Mouse (Mus musculus): Measurements from ENCODE around the gene Macc1. TPM values are rescaled to one million over a fixed set of nuclear protein-coding genes. Genes with fewer than 3 reads are reported as not detected.

The Macc1 gene
- polyA plus RNA-seq, 1 experiment from 2014 or later, result 0.77 TPM

DNA sequence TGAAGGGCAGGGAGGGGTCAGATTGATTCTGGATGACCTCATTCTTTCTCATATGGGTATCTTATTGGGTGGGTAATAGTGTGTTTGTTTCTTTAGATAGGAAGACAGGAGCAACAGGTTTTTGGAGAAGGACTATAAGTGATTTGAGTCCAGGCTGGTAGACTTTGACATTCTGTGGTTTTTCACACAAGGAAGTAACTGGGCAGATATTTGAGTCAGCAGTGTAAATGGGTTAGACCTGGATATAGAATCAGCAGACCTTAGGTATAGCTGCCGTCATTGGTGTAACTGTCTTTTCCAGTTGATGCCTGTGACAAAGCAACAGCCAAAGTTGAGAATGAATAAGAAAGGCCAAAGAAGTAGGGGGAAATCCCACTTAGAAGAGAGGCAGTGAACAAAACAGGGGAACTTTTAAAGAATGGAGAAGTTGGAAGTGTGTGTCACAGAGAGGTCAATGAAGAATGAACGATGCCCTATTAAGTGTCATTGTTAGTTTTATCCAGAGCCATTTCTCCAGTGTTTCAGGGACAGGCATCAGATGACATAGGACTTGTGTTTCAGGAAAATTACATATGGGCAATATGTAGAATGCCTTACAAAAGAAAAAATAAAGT, 84.1 kb downstream of the Macc1 start:
- WGBS, result 89% methylated on average over 2 of the region's 2 CpGs
- Histone ChIP-seq H3K9me3 (no peaks in the 10 kb centered on the region), H3K4me1 (no peaks in the 10 kb centered on the region), H3K27ac (replicated peaks) (no peak overlapping the region), H3K4me3 (no peak overlapping the region), H3K27me3 (replicated peaks; ENCODE audit: low read depth, poor library complexity, severe bottlenecking) (no peaks in the 10 kb centered on the region), H3K36me3 (replicated peaks) (no peaks in the 10 kb centered on the region)
- DNase-seq (ENCODE audit: low spot score), result no peak

DNA sequence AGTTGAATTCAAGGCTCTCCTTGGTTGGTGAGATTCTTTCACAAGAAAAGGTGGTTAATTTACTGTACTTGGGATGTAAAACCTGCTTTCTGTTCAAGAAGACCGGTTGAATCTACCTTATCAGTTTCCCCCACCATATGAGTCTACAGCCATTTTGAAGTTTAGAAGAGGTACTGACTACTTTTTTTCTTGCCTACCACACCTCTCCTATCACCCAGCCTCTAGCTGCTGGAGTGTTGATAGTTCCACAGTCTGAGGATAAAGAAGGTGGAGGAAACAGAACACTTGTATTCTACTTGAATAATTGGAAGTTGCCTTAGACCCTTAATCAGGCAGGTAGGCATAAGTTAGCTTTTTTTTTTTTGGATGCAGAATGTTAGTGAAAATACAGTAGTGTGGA, 88.2 kb downstream of the Macc1 start:
- DNase-seq (ENCODE audit: low spot score), result no peak
- Histone ChIP-seq H3K36me3 (replicated peaks) (no peaks in the 10 kb centered on the region), H3K27ac (replicated peaks) (no peak overlapping the region), H3K9me3 (no peaks in the 10 kb centered on the region), H3K4me1 (no peaks in the 10 kb centered on the region), H3K4me3 (no peak overlapping the region), H3K27me3 (replicated peaks; ENCODE audit: low read depth, poor library complexity, severe bottlenecking) (no peaks in the 10 kb centered on the region)
- 96% methylated on average over 1 of the region's 1 CpGs for WGBS

DNA sequence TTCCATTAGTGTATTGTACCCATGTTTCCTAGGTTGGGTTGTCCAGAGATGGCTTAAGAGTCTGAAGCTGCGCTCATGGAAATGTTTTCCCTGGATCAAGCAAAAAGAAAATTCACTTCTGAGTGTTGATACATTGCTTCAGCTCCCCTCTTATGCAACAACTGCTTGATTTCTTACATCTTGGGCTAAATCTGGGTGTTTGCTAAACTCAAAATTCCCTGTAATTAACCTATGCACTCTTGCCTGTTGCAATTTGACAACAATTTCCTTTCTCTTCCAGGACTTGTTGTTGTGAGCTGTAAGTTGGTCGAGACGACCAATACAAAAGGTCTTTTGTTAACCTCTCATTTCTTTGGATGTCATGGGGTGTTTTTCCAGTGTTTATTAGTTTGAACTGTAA, 88.7 kb downstream of the Macc1 start:
- Histone ChIP-seq H3K36me3 (replicated peaks) (no peaks in the 10 kb centered on the region), H3K27me3 (replicated peaks; ENCODE audit: low read depth, poor library complexity, severe bottlenecking) (no peaks in the 10 kb centered on the region), H3K4me1 (no peaks in the 10 kb centered on the region), H3K9me3 (no peaks in the 10 kb centered on the region), H3K4me3 (no peak overlapping the region), H3K27ac (replicated peaks) (no peak overlapping the region)
- DNase-seq (ENCODE audit: low spot score), result no peak
- 43% methylated on average over 3 of the region's 3 CpGs for WGBS

- H3K36me3 ChIP-seq (replicated peaks), result no peaks in the 10 kb centered on the region
- 89% methylated on average over 1 of the region's 1 CpGs for WGBS
- no peak overlapping the region for H3K4me3 ChIP-seq
- no peak overlapping the region for H3K27ac ChIP-seq (replicated peaks)
- no peaks in the 10 kb centered on the region for H3K4me1 ChIP-seq
- H3K27me3 ChIP-seq (replicated peaks; ENCODE audit: low read depth, poor library complexity, severe bottlenecking), result no peaks in the 10 kb centered on the region
- DNase-seq (ENCODE audit: low spot score), result no peak
- H3K9me3 ChIP-seq, result no peaks in the 10 kb centered on the region
Observed at GRCm38 (mm10) chr12:119404810-119405209, 90.7 kb downstream of the Macc1 start.

DNA sequence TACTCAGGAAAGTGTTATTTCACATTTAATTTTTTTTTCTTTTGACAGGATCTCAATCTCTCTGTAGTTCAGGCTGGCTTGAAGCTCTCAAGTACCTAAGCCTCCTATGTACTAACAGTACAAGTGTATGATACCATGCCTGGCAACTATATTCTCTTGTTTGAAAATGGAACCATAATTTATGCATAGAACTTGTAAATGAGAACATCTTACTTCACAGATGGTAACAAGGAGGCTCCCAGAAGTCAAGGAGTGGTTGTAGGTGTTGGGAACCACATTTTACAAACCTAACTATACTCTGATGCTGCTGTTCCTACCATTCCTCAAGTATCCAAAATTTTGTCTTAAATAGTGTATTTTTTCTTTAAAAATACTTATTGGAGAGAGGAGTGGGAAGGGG, 96.5 kb downstream of the Macc1 start:
- no peaks in the 10 kb centered on the region for H3K9me3 ChIP-seq
- H3K4me3 ChIP-seq, result no peak overlapping the region
- H3K27me3 ChIP-seq (replicated peaks; ENCODE audit: low read depth, poor library complexity, severe bottlenecking), result no peaks in the 10 kb centered on the region
- no peak overlapping the region for H3K27ac ChIP-seq (replicated peaks)
- H3K36me3 ChIP-seq (replicated peaks), result no peaks in the 10 kb centered on the region
- DNase-seq (ENCODE audit: low spot score), result no peak
- no peaks in the 10 kb centered on the region for H3K4me1 ChIP-seq

GRCm38 (mm10) chr12:119410956-119411355, 96.9 kb downstream of the Macc1 start:
- H3K27me3 ChIP-seq (replicated peaks; ENCODE audit: low read depth, poor library complexity, severe bottlenecking), result no peaks in the 10 kb centered on the region
- 91% methylated on average over 2 of the region's 2 CpGs for WGBS

GRCm38 (mm10) chr12:119411982-119412381, 97.9 kb downstream of the Macc1 start:
- H3K27me3 ChIP-seq (replicated peaks; ENCODE audit: low read depth, poor library complexity, severe bottlenecking), result no peaks in the 10 kb centered on the region
- H3K36me3 ChIP-seq (replicated peaks), result no peaks in the 10 kb centered on the region
- H3K4me3 ChIP-seq, result no peak overlapping the region
- H3K4me1 ChIP-seq, result no peaks in the 10 kb centered on the region
- WGBS, result 88% methylated on average over 2 of the region's 2 CpGs
- DNase-seq (ENCODE audit: low spot score), result no peak
- no peak overlapping the region for H3K27ac ChIP-seq (replicated peaks)
- H3K9me3 ChIP-seq, result no peaks in the 10 kb centered on the region

More at GRCm38 (mm10) chr12:119410956-119411355, 96.9 kb downstream of the Macc1 start:
- Histone ChIP-seq H3K36me3 (replicated peaks) (no peaks in the 10 kb centered on the region), H3K4me1 (no peaks in the 10 kb centered on the region), H3K9me3 (no peaks in the 10 kb centered on the region), H3K4me3 (no peak overlapping the region), H3K27ac (replicated peaks) (no peak overlapping the region)
- DNase-seq (ENCODE audit: low spot score), result no peak

DNA sequence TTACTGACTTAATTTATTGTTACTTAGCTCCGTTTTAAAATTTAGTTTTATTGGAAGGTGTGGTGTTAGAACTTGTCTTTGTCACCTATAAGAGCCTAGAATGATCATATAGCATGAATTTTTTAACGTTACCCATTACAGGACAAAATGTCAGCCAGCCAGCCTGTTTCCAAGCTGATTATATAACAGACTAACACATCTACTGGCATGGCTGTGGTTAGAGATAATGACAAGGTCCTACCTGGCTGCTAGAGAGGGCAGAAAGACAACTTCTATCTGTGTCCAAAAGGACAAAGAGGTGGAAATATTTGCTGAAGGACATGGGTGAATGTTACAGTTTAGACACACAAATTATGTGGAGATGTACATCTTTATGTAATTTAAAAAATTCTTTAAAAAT, 101.8 kb downstream of the Macc1 start:
- Histone ChIP-seq H3K9me3 (no peaks in the 10 kb centered on the region), H3K27me3 (replicated peaks; ENCODE audit: low read depth, poor library complexity, severe bottlenecking) (no peaks in the 10 kb centered on the region), H3K4me1 (no peaks in the 10 kb centered on the region), H3K27ac (replicated peaks) (no peak overlapping the region), H3K36me3 (replicated peaks) (no peaks in the 10 kb centered on the region), H3K4me3 (no peak overlapping the region)
- WGBS, result 84% methylated on average over 2 of the region's 2 CpGs
- no peak for DNase-seq (ENCODE audit: low spot score)

GRCm38 (mm10) chr12:119425749-119426148, 111.7 kb downstream of the Macc1 start:
- no peaks in the 10 kb centered on the region for H3K36me3 ChIP-seq (replicated peaks)
- no peaks in the 10 kb centered on the region for H3K9me3 ChIP-seq
- H3K4me1 ChIP-seq, result no peaks in the 10 kb centered on the region
- H3K4me3 ChIP-seq, result no peak overlapping the region
- no peak for DNase-seq (ENCODE audit: low spot score)
- WGBS, result 86% methylated on average over 2 of the region's 2 CpGs
- no peaks in the 10 kb centered on the region for H3K27me3 ChIP-seq (replicated peaks; ENCODE audit: low read depth, poor library complexity, severe bottlenecking)
- H3K27ac ChIP-seq (replicated peaks), result no peak overlapping the region

- no peak overlapping the region for H3K27ac ChIP-seq (replicated peaks)
- no peaks in the 10 kb centered on the region for H3K4me1 ChIP-seq
- H3K9me3 ChIP-seq, result no peaks in the 10 kb centered on the region
- H3K27me3 ChIP-seq (replicated peaks; ENCODE audit: low read depth, poor library complexity, severe bottlenecking), result no peaks in the 10 kb centered on the region
- no peak overlapping the region for H3K4me3 ChIP-seq
- 96% methylated on average over 2 of the region's 2 CpGs for WGBS
- no peaks in the 10 kb centered on the region for H3K36me3 ChIP-seq (replicated peaks)
- DNase-seq (ENCODE audit: low spot score), result no peak
Observed at GRCm38 (mm10) chr12:119426182-119426886, 112.3 kb downstream of the Macc1 start.

DNA sequence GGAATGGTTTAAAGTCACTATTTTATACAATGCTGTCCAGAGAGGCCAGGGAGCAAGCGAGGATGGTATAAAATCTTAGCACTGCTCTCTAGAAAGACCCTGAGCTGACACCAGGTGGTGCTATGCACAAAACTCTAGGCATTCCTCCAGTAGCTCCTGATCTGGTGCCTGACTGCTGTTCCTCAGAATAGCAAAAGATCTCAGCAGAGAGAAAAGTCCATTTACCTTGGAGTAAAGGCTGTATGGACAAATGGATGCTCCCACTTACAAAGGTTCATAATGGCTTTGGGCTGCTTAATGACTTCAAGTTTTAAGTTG, 112.8 kb downstream of the Macc1 start:
- no peaks in the 10 kb centered on the region for H3K4me1 ChIP-seq
- no peak overlapping the region for H3K27ac ChIP-seq (replicated peaks)
- no peaks in the 10 kb centered on the region for H3K27me3 ChIP-seq (replicated peaks; ENCODE audit: low read depth, poor library complexity, severe bottlenecking)
- H3K4me3 ChIP-seq, result no peak overlapping the region
- H3K36me3 ChIP-seq (replicated peaks), result no peaks in the 10 kb centered on the region
- WGBS, result 59% methylated on average over 1 of the region's 1 CpGs
- peak; percentile 47 for DNase-seq (ENCODE audit: low spot score)
- no peaks in the 10 kb centered on the region for H3K9me3 ChIP-seq

- no peaks in the 10 kb centered on the region for H3K4me1 ChIP-seq
- H3K36me3 ChIP-seq (replicated peaks), result no peaks in the 10 kb centered on the region
- 82% methylated on average over 2 of the region's 2 CpGs for WGBS
- no peak for DNase-seq (ENCODE audit: low spot score)
- H3K27ac ChIP-seq (replicated peaks), result no peak overlapping the region
- H3K27me3 ChIP-seq (replicated peaks; ENCODE audit: low read depth, poor library complexity, severe bottlenecking), result no peaks in the 10 kb centered on the region
- H3K4me3 ChIP-seq, result no peak overlapping the region
- no peaks in the 10 kb centered on the region for H3K9me3 ChIP-seq
Observed at GRCm38 (mm10) chr12:119440720-119441119, 126.7 kb downstream of the Macc1 start.

DNA sequence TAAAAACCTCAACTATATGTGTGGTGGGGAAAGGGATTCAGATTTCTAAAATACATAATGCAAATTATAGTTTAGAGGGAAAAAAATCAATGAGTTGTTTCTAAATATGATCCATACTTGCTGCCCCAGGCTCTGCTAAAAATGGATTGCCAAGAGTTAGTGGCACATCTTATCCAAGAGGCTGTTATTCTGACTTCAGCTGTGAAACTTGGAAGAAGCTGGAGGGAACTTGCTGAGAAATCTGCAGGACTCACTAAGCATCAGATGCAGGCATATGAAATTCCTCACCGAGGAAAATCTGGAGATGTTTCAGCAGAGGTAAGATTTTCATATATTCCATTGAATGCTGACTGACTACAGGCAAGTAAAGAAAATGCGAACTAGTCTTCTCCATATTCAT, 136.0 kb downstream of the Macc1 start:
- Histone ChIP-seq H3K27ac (replicated peaks) (no peak overlapping the region), H3K27me3 (replicated peaks; ENCODE audit: low read depth, poor library complexity, severe bottlenecking) (no peaks in the 10 kb centered on the region), H3K4me1 (peaks cover 7% of the 10 kb centered on the region), H3K36me3 (replicated peaks) (no peaks in the 10 kb centered on the region), H3K4me3 (no peak overlapping the region), H3K9me3 (no peaks in the 10 kb centered on the region)
- WGBS, result 89% methylated on average over 2 of the region's 2 CpGs
- no peak for DNase-seq (ENCODE audit: low spot score)
